Mouse (Mus musculus) liver, embryonic 12.5 days (tissue): ENCODE data around the gene Osbpl2. TPM values are rescaled to one million over a fixed set of nuclear protein-coding genes. Genes with fewer than 3 reads are reported as not detected.

ENCODE experiments used
- ATAC-seq: fragments of 200-750 bp; cut with Nextera tagmentation; 2 replicates; pipeline ENCODE4 v1.8.0; 2017; ENCODE audit warnings: moderate number of reproducible peaks, mild to moderate bottlenecking, moderate library complexity
- H3K27ac ChIP-seq: fragments of 300-500 bp; sonication (generic); 2 replicates; pipeline ENCODE4 v1.5.1; 2016; ENCODE audit warnings: mild to moderate bottlenecking
- H3K27me3 ChIP-seq: fragments of 300-500 bp; sonication (generic); replicated peaks from 2 replicates; pipeline ENCODE4 v1.6.1; 2016; ENCODE audit warnings: mild to moderate bottlenecking, moderate library complexity
- H3K36me3 ChIP-seq: fragments of 300-500 bp; sonication (generic); 2 replicates; pipeline ENCODE4 v1.6.1; 2016; ENCODE audit warnings: mild to moderate bottlenecking, moderate library complexity
- H3K4me1 ChIP-seq: fragments of 300-500 bp; sonication (generic); 2 replicates; pipeline ENCODE4 v1.6.1; 2016
- H3K4me2 ChIP-seq: fragments of 300-500 bp; sonication (generic); 2 replicates; pipeline ENCODE4 v1.6.1; 2016; ENCODE audit warnings: mild to moderate bottlenecking, moderate library complexity
- H3K4me3 ChIP-seq: fragments of 300-500 bp; sonication (generic); 2 replicates; pipeline ENCODE4 v1.5.1; 2016; ENCODE audit warnings: mild to moderate bottlenecking, moderate library complexity
- H3K9ac ChIP-seq: fragments of 300-500 bp; sonication (generic); 2 replicates; pipeline ENCODE4 v1.6.1; 2016; ENCODE audit warnings: mild to moderate bottlenecking, moderate library complexity
- H3K9me3 ChIP-seq: fragments of 300-500 bp; sonication (generic); replicated peaks from 2 replicates; pipeline ENCODE4 v1.6.1; 2016; ENCODE audit warnings: mild to moderate bottlenecking, moderate library complexity
- WGBS: fragments of 180-500 bp; shearing (Covaris S2); methylation state at CpG from one replicate; pipeline ENCODE4 v1.1.7; 2016; ENCODE audit not compliant: insufficient replicate concordance; 5-methylcytosine and 5-hydroxymethylcytosine counted together
- polyA plus RNA-seq: library from polyadenylated mRNA; unstranded; fragments of >200 nt; fragmentation: Nextera tagmentation; extraction: Ambion mirVana; gene quantifications from 2 replicates; pipeline ENCODE4 v1.2.1, GENCODE M21; 2016

Osbpl2 gene
- polyA plus RNA-seq, 1 experiment from 2014 or later: 13.5 TPM

DNA sequence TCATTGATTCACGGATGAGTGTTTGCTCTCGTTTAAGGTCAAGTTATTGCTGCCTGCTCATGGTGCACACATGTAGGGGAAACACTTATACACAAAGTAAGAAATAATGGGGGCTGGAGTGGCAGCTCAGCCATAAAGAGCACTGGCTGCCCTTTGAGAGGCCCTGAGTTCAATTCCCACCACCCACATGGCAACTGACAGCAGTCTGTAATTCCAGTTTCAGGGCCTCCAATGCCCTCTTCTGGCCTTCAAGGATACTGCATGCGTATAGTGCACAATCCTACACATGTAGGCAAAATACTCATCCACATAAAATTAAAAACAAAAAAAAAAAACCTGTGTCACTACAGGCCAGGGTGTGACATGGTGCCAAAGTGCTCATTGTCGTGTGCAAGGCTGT, 31.6 kb upstream of the Osbpl2 start:
- Histone ChIP-seq H3K4me3 (no peak overlapping the region), H3K4me2 (no peak overlapping the region), H3K9me3 (no peaks in the 10 kb centered on the region), H3K27ac (no peak overlapping the region), H3K4me1 (no peaks in the 10 kb centered on the region), H3K9ac (no peak overlapping the region), H3K36me3 (peaks cover 32% of the 10 kb centered on the region), H3K27me3 (peaks cover 20% of the 10 kb centered on the region; the same call in 1 of the 2 replicates)
- no peak for ATAC-seq
- 72% methylated on average over 4 of the region's 4 CpGs for WGBS

DNA sequence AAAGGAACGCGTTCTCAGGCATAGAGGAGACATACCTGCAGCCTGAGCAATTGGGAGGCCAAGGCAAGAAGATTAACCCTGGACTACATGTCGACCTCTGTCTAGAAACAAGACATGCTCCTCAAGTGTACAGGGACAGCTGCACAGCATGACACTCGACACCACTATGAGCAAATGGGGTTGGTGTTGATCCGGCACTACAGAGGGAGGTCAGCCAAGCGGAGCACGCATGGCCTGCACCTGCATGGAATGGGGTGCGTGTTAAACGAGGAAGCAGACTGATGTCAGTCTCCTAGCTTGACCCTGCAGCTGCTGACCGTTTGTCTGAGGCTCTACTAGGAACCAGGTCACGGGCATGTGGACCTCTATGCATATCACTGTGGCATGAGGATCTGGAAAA, 28.8 kb upstream of the Osbpl2 start:
- peaks cover 22% of the 10 kb centered on the region; the same call in 1 of the 2 replicates for H3K27me3 ChIP-seq
- 64% methylated on average over 11 of the region's 11 CpGs for WGBS
- H3K36me3 ChIP-seq: peaks cover 18% of the 10 kb centered on the region
- no peak overlapping the region for H3K9ac ChIP-seq
- H3K4me1 ChIP-seq: no peaks in the 10 kb centered on the region
- no peak for ATAC-seq
- no peaks in the 10 kb centered on the region for H3K9me3 ChIP-seq
- H3K27ac ChIP-seq: no peak overlapping the region
- H3K4me2 ChIP-seq: no peak overlapping the region
- no peak overlapping the region for H3K4me3 ChIP-seq

DNA sequence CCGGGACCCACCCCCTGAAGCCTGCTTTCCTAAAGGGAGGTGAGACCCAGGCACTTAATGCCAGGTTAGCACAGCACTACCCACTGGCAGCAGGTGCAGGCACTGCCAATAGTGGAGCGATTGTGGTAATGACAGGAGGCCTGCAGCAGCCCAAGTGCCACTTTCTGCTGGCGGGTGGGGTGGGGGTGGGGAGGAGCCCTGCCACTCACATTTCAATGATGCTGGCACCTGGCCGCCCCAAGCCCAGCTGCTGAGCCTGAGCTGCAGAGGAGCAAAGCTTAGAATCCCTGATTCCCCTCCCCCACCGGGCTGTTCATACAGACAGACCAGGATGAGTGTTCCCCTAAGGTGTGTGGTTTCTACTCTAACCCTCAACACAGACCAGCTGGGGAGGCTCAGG, 23.4 kb upstream of the Osbpl2 start:
- Histone ChIP-seq H3K4me2 (no peak overlapping the region), H3K9me3 (no peaks in the 10 kb centered on the region), H3K27ac (no peak overlapping the region), H3K9ac (no peak overlapping the region), H3K36me3 (no peaks in the 10 kb centered on the region), H3K4me1 (peaks cover 19% of the 10 kb centered on the region), H3K4me3 (no peak overlapping the region), H3K27me3 (peaks cover 52% of the 10 kb centered on the region)
- no peak for ATAC-seq
- 35% methylated on average over 5 of the region's 5 CpGs for WGBS

DNA sequence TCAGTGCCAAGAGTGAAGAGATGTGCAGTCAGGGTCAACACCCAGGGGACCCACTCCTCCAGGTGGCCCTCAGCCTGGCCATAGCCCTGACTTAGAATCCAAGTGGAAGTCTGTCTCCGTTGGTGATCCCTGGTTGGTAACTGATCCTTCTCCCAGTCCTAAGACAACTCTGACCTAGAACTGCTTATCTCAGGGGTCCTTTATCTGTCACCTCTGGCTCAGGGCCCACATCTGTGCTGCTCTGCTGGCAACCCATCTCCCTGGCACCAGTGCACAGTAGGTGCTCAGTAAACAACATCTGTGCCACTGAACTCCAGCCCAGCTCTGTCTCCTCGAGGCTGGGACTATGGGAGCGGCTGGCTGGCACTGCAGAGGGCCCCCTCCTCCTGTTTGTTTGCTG, 21.5 kb upstream of the Osbpl2 start:
- no peak overlapping the region for H3K4me2 ChIP-seq
- peaks cover 19% of the 10 kb centered on the region for H3K4me1 ChIP-seq
- WGBS: 37% methylated on average over 3 of the region's 3 CpGs
- H3K36me3 ChIP-seq: no peaks in the 10 kb centered on the region
- no peak for ATAC-seq
- no peak overlapping the region for H3K27ac ChIP-seq
- H3K4me3 ChIP-seq: no peak overlapping the region
- H3K9ac ChIP-seq: no peak overlapping the region
- H3K27me3 ChIP-seq: peaks cover 69% of the 10 kb centered on the region
- no peaks in the 10 kb centered on the region for H3K9me3 ChIP-seq

DNA sequence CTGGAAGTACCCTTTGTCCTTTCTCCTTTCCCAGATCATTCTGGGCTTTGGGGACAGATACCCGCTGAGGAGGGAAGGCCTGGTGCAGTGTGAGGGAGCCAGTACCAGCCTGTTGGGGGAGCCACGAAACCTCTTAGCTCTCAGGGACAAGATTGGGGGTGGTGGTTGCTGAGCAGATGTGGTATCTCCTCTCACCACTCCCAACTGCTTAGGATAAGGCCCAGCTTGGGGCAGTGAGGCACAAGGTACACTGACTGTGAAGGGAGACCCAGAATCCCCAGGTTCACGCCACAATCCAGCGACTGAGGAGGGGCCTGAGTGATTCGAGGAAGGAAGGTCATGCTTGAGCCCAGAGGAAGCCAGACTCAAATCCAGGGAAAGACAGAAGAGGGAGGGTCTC, 20.9 kb upstream of the Osbpl2 start:
- no peaks in the 10 kb centered on the region for H3K36me3 ChIP-seq
- no peak overlapping the region for H3K27ac ChIP-seq
- no peak overlapping the region for H3K4me2 ChIP-seq
- H3K27me3 ChIP-seq: peaks cover 75% of the 10 kb centered on the region
- no peaks in the 10 kb centered on the region for H3K9me3 ChIP-seq
- ATAC-seq: peak; percentile 73
- H3K9ac ChIP-seq: no peak overlapping the region
- H3K4me1 ChIP-seq: peaks cover 23% of the 10 kb centered on the region
- WGBS: 17% methylated on average over 5 of the region's 5 CpGs
- H3K4me3 ChIP-seq: no peak overlapping the region

DNA sequence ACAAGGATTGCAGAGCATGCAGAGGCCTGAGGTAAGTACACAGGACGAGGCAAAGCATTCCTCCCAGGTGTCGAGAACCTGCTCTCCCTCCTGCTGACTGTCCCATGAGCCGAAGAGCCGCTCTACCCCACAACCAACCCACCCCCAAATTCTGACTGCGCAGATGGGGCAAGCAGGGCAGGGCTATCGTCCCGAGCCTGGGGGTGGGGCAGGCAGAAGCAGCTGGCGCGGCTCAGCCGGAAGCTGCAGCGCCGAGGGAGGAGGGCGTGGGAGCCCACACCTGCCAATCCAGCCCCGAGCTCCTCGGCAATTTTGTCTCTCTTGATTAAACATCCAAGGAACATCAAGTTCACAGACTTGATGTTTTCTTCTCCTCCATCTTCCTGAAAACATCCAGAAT, 19.6 kb upstream of the Osbpl2 start:
- Histone ChIP-seq H3K4me3 (no peak overlapping the region), H3K27me3 (peaks cover 89% of the 10 kb centered on the region), H3K27ac (no peak overlapping the region), H3K9me3 (no peaks in the 10 kb centered on the region), H3K4me1 (peaks cover 37% of the 10 kb centered on the region), H3K36me3 (no peaks in the 10 kb centered on the region), H3K9ac (no peak overlapping the region), H3K4me2 (no peak overlapping the region)
- 7% methylated on average over 15 of the region's 15 CpGs for WGBS
- no peak for ATAC-seq

DNA sequence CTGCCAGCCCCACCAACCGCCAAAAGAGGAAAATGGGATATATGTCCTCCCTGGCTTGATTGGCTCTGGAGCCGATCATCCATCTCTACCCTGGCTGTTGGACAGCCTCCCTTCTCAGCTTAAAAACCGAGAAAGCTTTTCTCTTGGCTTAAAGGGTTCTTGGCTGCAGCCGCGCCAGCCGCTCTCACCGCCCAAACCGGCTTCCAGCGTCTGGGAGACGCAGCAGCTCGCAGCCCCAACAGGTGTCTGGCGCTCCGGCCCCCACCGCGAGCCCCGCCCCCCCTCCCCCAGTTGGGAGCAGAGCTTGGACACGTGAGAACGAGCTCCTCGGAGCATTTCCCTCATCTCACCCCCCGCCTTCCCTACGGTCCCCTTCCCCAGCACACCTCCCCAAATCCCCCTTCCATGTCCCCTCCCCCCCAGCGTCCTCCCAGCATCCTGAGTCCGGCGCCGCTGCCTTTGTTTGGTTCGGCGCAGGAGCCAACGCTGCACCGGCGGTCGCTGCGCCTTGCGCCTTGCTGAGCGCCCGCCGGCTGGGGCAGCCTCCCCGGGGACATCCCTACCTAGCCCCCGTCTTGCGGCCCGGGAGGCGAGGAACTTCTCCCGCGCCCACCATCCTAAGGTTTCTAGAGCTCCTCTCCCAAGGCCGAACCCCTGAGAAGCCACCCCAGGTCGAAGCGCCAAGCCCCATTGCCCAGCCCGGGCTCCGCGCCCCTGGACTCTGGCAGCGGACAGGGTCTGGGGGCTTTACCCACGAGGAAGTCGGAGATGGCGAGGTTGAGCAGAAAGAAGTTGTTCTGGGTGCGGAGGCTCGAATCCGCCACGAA, 15.7 kb upstream of the Osbpl2 start:
- H3K9me3 ChIP-seq: no peaks in the 10 kb centered on the region
- no peak for ATAC-seq
- H3K9ac ChIP-seq: no peak overlapping the region
- H3K4me3 ChIP-seq: peak overlapping the region; percentile 50
- H3K4me2 ChIP-seq: peak overlapping the region; percentile 79
- peaks cover 34% of the 10 kb centered on the region for H3K4me1 ChIP-seq
- no peaks in the 10 kb centered on the region for H3K36me3 ChIP-seq
- 4% methylated on average over 57 of the region's 57 CpGs for WGBS
- H3K27ac ChIP-seq: no peak overlapping the region
- peaks cover 89% of the 10 kb centered on the region for H3K27me3 ChIP-seq

DNA sequence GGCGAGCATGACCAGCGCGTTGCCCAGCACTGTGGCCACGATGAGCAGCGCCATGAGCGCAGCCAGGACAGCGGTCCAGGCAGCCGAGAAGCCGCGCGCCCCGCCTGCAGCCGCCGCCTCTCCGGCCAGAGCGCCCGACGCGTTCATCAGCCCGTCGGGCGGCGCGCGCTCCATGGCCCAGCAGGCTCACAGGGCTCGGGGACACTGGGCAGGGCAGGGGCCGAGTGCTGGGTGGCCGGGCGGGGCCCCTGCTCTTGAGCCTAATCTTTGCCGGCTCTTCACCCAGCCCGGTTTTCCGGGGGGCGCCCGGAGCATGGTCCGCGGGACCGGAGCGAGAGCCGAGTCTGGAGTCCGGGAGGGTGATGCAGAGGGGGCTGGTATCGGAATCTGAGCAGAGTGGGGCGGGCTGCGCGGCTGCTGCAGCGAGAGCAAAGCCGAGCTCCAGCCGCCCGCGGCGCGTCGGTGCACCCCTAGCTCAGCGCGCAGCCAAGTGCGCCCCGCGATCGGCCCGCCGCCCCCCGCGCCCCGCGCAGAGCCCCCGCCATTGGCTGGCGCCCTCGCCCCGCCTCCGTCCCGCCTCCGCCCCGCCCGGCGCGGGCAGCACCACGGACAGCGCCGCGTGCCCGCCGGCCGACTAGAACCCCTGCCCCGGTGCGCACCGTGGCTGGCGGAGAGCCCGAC, 15.0 kb upstream of the Osbpl2 start, which contains the start of gene Hrh3:
TSS of gene Hrh3 (minus strand) at position 511 of the 681 bp plus-strand sequence.
- no peaks in the 10 kb centered on the region for H3K9me3 ChIP-seq
- H3K9ac ChIP-seq: no peak within 1 kb of the TSS
- H3K27me3 ChIP-seq: peaks cover 86% of the 10 kb centered on the region
- peak within 1 kb of the TSS; percentile 79 for H3K4me2 ChIP-seq
- peak; percentile 79 for ATAC-seq
- WGBS: under 1% methylated on average over 70 of the region's 87 CpGs
- H3K4me3 ChIP-seq: peak within 1 kb of the TSS; percentile 50
- H3K27ac ChIP-seq: no peak within 1 kb of the TSS
- H3K36me3 ChIP-seq: no peaks in the 10 kb centered on the region
- peaks cover 28% of the 10 kb centered on the region for H3K4me1 ChIP-seq

DNA sequence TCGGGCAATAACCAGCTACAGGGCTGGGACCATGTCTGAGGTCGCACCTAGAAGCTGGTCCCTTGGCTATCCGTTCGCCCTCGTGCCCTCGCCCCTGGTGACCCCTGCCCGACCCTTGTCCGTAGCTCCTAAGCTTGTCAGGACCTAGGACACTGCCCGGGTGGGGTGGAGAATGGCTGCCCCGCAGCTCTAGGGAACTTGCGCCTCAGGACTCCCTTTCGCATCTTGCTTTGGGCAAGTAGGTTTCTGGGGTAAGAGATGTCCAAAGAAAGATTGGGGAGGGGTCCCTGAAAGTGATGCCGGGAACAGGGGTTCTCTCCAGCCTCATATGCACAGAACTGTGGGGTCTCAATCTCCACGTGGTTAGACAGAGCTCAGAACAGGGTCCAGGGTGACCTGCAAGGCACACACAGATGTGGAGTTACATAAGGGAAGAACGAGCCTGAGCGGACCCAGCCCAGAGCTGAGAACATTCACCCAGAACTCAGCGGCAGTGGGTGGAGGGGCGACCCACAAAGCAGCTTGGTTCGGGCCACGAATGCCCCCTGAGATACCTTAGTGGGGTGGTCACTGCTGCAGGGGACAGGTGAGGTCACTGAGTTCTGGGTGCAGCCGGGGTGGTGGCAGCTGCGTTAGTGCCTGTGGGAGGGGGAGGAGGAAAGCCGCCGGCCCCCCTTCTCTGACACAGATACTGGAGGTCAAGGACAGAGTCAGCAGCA, 14.3 kb upstream of the Osbpl2 start:
- no peak; the same call in 1 of the 2 replicates for ATAC-seq
- H3K4me2 ChIP-seq: peak overlapping the region; percentile 79
- H3K9ac ChIP-seq: no peak overlapping the region
- peaks cover 82% of the 10 kb centered on the region for H3K27me3 ChIP-seq
- peak overlapping the region; percentile 50 for H3K4me3 ChIP-seq
- no peaks in the 10 kb centered on the region for H3K9me3 ChIP-seq
- no peaks in the 10 kb centered on the region for H3K36me3 ChIP-seq
- H3K27ac ChIP-seq: no peak overlapping the region
- 11% methylated on average over 24 of the region's 24 CpGs for WGBS
- peaks cover 22% of the 10 kb centered on the region for H3K4me1 ChIP-seq

DNA sequence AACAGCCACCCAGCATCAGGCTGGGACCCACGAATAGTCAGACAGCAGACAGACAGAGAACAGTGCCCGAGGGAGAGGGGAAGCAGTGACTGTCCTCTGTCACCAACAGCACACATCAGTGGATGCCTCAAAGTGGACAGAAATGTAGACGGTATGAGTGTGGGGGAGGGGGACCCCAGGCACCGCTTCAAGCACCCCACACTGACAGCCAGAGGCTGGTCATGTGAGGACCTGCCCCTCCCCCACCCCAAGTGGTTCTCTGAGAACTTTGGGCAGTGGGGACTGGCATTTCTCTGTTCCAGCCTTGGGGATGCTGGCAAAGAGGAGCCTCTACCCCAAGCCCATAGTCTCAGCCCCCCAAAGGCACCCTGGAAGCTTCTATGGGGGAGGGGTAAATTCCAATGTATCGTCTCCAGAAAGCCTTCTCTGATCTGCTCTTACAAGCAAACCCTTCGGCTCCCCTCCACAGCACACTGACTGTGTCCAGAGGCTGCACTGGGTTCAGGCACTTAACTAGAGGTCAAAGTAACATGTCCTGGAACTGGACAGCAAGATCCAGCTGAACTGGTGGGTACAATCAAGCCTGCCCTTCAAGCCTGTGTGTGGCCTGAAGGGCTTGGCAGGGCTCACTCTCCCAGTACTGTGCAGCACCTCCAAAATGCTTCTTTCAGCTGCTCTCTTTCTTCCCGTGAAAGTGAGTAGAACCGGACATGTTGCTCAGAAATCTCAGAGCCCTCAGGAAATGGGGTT, 13.5 kb upstream of the Osbpl2 start:
- H3K36me3 ChIP-seq: no peaks in the 10 kb centered on the region
- no peaks in the 10 kb centered on the region for H3K9me3 ChIP-seq
- WGBS: 24% methylated on average over 8 of the region's 8 CpGs
- no peak for ATAC-seq
- no peak overlapping the region for H3K4me2 ChIP-seq
- H3K27me3 ChIP-seq: peaks cover 82% of the 10 kb centered on the region
- no peak overlapping the region for H3K27ac ChIP-seq
- peaks cover 21% of the 10 kb centered on the region for H3K4me1 ChIP-seq
- H3K9ac ChIP-seq: no peak overlapping the region
- H3K4me3 ChIP-seq: no peak overlapping the region

DNA sequence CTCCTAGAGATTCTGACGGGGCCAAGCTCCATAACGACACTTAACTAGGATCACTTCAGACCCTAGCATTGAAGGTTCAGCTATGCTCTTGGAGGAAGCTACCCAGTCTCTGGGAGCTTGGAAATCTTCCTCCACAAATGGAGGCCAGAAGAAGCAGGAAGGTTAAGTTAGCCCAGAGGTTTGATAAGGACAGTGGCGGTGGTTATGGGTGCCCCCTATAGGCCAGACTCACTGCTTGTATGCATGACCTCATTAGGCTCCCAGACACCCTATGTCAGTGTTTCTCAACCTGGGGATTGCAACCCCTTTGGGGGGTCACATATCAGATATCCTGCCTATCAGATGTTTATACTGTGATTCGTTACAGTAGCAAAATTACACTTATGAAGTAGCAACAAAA, 12.0 kb upstream of the Osbpl2 start:
- H3K4me3 ChIP-seq: no peak overlapping the region
- H3K9me3 ChIP-seq: no peaks in the 10 kb centered on the region
- peaks cover 21% of the 10 kb centered on the region for H3K4me1 ChIP-seq
- no peaks in the 10 kb centered on the region for H3K36me3 ChIP-seq
- ATAC-seq: no peak
- H3K4me2 ChIP-seq: no peak overlapping the region
- peaks cover 71% of the 10 kb centered on the region for H3K27me3 ChIP-seq
- H3K9ac ChIP-seq: no peak overlapping the region
- WGBS: 48% methylated on average over 4 of the region's 4 CpGs
- H3K27ac ChIP-seq: no peak overlapping the region
